Mouse (Mus musculus) left cerebral cortex, postnatal 4 days (tissue): ENCODE measurements at regions not wholly inside any gene's neighbourhood (a gene's known extent, or its start where the extent isn't known, plus 50 kb on each side); places are given as distances from the start of the nearest gene placed in this dataset.

Experiments
- DNase-seq: peaks from one replicate; pipeline ENCODE4 v3.0.0-alpha.2; 2022
- intact Hi-C: fragments of 180-260 bp; cut with DNase I; formaldehyde crosslinking; loops from one replicate; pipeline ENCODE4 v1.15.1; 2025

GRCm38 (mm10) chr2:172770061-172770460 lies 170.1 kb downstream of the Bmp7 start:
- no peak for DNase-seq
- intact Hi-C loops: loop anchor here (10.0 kb wide), 2 partner anchors 225 to 295 kb away; partner anchors contain the start of genes Fam209 and Tfap2c

- intact Hi-C loops: loop anchor here (10.0 kb wide), 2 partner anchors 226 to 296 kb away; partner anchors contain the start of genes Fam209 and Tfap2c
- DNase-seq: no peak
These were observed 169.5 kb downstream of the Bmp7 start for GRCm38 (mm10) chr2:172770606-172771005.

DNA sequence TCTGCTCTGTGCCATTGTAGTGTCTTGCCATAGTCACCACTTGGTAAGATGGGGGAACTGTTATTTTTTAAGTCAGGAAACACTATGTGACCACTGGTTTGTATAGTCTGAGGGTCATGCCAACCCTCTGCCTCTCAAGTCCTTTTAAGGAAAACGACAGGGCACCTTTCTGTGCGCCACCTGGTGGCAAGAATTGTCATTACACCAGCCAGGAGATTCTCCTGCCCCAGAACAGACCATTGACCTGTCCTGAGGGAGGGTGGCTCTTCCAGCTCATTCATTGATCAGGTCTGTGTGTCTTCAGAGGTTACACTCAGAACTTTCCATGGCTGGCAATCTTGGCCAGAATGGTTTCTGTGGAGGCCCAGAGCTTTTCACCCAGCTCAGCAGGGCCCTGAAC lies 166.9 kb downstream of the Bmp7 start:
- intact Hi-C loops: loop anchor here (10.0 kb wide), 2 partner anchors 228 to 298 kb away; partner anchors contain the start of genes Fam209 and Tfap2c
- DNase-seq: peak; percentile 79

DNA sequence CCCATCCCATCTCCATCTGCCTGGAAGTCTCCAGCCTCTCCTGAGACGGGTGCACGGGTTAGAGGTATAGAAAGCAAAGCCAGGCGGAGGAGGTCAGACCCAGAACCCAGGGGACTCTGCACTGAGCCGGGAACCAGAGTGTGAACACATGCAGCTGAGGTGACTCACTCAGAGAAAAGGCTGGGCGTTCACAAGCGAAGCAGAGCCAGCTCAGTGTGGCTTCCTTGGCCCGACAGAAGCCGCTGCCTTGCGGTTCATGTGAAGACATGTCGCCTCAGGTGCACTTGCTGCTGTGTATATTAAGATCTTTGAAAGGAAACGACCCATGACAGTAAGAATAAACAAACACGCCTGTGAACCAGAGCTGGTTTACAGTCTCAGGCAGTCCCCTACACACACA lies 163.6 kb downstream of the Bmp7 start:
- no peak for DNase-seq
- intact Hi-C loops: loop anchor here (10.0 kb wide), 2 partner anchors 232 to 302 kb away; partner anchors contain the start of genes Fam209 and Tfap2c

DNA sequence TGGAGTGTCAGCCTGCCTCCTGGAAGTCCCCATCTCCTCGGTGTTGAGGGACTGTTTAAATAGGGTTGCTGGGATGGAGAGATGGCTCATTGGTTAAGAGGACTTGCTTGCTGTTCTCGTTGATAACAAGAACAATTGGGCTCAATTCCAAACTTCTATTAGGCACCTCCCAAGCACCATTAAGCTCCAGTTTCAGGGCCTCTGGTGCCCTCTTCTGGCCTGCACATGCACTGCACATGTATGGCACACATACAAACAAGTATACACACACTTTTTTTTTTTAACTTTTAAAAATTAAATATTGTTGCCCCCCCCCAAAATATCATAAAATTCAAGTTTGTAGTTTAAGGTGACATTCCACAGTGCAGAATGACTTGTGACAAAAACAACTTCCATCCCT lies 162.3 kb downstream of the Bmp7 start:
- intact Hi-C loops: loop anchor here (10.0 kb wide), 2 partner anchors 233 to 303 kb away; partner anchors contain the start of genes Fam209 and Tfap2c
- DNase-seq: no peak

DNA sequence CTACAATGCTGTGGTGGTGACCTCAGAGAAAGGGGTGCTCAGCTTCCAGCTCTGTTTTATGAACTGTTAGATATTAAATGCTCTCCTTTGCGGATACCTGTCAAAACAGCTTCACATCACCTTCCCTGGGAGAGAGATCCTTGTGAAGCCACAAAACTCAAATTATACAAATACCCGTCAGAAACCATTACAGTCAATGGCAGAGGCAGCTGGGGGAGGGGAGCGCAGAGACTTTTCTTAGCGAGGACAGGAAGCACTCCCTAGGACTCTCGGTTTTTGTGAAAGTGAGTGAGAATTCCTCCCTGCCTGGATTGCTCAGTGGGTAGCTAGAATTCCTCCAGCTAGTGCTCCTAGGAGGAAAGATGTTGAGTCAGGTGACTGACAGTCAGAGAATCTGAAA lies 161.0 kb downstream of the Bmp7 start:
- intact Hi-C loops: loop anchor here (10.0 kb wide), 2 partner anchors 234 to 304 kb away; partner anchors contain the start of genes Fam209 and Tfap2c

GRCm38 (mm10) chr2:172782686-172783085 lies 157.4 kb downstream of the Bmp7 start:
- DNase-seq: no peak
- intact Hi-C loops: no loop called here

More for the DNA sequence above, 161.0 kb downstream of the Bmp7 start:
- DNase-seq: no peak

- no peak for DNase-seq
- intact Hi-C loops: no loop called here
These were observed 153.8 kb downstream of the Bmp7 start for GRCm38 (mm10) chr2:172786297-172786696.

- DNase-seq: no peak
- intact Hi-C loops: no loop called here
These were observed 152.7 kb downstream of the Bmp7 start for GRCm38 (mm10) chr2:172787203-172787944.

GRCm38 (mm10) chr2:172789260-172789659 lies 150.9 kb downstream of the Bmp7 start:
- intact Hi-C loops: no loop called here
- DNase-seq: no peak

GRCm38 (mm10) chr2:172792555-172792954 lies 147.6 kb downstream of the Bmp7 start:
- DNase-seq: peak; percentile 33
- intact Hi-C loops: no loop called here

- no peak for DNase-seq
- intact Hi-C loops: no loop called here
These were observed 146.1 kb downstream of the Bmp7 start for GRCm38 (mm10) chr2:172793991-172794390.

GRCm38 (mm10) chr2:172794771-172795170 lies 145.3 kb downstream of the Bmp7 start:
- intact Hi-C loops: no loop called here
- DNase-seq: no peak

DNA sequence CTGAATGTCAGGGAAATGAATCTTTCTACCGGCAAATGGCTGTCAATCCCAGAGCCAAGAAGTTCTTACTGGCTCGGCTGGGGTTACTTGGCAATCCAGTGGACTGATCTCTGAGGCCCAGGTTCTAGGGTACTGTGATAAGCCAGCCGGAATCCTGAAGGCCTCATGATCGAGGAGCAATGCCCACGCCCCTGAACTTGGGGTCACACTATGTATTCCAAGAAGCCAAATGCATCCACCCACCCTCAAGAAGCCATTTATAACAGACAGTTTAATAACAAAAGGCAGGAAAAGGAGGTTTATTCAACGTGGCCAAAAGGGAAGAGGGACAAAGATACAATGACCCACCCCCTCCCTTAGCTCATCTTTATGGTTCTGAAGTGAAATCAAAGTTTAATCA lies 144.0 kb downstream of the Bmp7 start:
- DNase-seq: no peak
- intact Hi-C loops: no loop called here

DNA sequence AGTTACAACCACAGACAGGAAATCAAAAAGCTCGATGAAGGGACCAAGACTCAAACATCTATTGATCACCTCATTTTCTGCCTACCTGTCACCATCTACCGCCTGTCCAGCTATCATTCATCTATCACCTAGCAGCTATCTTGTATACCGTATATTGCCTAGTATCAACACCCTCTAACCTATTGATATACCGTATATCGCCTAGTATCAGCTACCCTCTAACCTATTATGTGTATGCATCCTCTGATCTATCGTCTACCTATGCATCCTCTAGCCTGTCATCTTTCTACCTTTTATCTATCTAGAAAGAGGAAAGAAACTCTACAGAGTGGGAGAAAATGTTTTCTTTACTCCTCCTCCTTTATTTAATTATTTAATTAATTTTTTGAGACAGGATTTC lies 143.2 kb downstream of the Bmp7 start:
- DNase-seq: no peak
- intact Hi-C loops: no loop called here

GRCm38 (mm10) chr2:172799951-172800350 lies 140.2 kb downstream of the Bmp7 start:
- intact Hi-C loops: no loop called here
- no peak for DNase-seq

DNA sequence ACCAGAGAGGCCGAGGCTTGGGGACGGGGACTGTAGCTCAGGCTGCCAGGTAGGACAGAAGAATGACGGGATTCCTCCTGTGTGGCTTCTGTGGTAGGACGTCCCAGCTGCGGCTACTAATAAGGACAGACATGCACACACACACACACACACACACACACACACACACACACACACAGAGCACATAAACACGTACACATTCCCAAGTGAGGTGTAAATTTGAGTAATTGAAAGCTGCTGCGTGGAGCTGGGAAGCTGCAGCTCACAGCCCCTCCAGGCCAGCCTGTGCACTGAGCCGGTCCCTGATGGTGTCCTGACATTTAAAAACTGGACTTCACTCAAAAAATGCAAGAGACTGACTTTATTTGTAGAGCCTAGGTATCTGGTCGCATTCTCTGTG lies 139.3 kb downstream of the Bmp7 start:
- no peak for DNase-seq
- intact Hi-C loops: no loop called here

DNA sequence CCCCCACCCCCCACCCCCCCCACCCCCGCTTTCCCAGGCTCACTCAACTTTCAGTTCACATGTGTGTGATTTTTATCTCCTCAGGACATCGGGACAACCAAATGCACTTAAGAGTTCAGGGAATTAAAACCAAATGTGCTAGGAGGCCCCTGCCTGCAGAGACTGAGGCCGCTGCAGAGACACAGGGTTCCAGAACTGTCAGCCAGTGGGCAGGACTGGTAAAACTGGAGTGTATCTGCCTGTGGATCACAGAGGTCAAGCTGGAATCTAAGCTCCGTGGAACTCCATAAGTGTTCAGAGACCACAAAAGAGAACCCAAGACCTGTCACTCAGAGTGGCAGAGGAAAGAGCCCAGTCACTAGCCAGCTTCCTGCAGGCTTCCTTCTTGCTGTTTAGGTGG lies 138.3 kb downstream of the Bmp7 start:
- intact Hi-C loops: no loop called here
- DNase-seq: no peak

DNA sequence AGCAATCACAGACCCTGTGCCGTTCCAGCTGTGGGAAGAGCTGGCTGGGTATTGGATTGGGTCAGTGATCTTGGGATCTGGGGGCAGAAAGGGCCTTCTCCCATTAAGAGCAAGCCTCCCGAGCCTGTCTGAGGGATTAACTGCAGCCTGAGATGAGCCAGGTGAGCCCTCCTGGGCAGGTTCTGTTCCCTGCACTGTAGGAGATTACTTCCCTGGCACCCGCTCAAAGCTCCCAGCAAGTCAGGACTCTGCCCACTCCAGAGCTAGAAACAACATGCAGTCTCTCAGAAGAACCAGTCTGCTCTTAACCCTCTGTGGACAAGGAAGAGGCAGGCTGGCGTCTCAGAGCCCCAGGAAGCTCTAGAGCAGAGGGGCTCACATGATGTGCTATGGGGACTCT lies 132.7 kb downstream of the Bmp7 start:
- intact Hi-C loops: no loop called here
- no peak for DNase-seq

DNA sequence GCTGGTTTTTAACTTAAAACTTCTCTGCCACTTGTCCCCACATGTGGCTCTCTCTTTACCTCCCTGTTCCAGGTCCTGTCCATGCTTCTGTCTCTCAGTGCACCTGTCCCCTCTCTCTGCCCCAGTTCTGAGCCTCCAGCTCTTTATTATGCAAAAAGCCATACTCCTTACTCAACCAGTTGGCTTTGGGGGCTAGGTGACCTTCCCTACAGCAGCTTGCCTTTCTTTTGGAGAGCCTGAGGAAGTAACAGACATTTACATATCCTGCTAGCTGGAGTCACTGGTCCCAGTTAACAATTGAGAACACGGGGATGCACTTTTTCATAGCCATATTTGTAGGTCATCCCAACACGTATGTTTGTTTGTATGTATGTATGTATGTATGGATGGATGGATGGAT lies 130.8 kb downstream of the Bmp7 start:
- intact Hi-C loops: no loop called here
- no peak for DNase-seq

GRCm38 (mm10) chr2:172813319-172813718 lies 126.8 kb downstream of the Bmp7 start:
- intact Hi-C loops: no loop called here
- DNase-seq: no peak

DNA sequence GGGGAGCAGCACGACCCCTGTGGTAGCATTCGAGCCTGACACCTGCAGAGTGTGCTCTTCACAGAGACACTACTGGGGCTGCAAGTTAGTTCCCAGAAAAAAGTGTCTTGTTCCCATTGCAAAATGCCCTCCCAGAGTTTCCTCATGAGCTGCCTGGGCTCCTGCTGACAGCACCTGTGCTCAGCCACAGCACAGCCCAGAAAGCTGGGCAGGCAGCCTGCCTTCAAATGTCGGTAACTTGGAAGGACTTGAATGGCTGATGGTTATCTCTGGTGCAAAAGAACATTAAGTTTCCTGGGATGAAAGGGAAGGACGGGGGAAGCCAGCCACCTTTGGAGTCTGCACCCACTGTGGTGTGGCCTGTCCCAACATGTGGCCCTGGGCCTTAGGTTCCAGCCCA lies 126.2 kb downstream of the Bmp7 start:
- DNase-seq: no peak
- intact Hi-C loops: no loop called here
